Mouse (Mus musculus) limb, embryonic 14.5 days (tissue): ENCODE measurements at regions not wholly inside any gene's neighbourhood (a gene's known extent, or its start where the extent isn't known, plus 50 kb on each side); places are given as distances from the start of the nearest gene placed in this dataset.

Experiments
- ATAC-seq: fragments of 200-750 bp; cut with Nextera tagmentation; 2 replicates; pipeline ENCODE4 v1.8.0; 2017; ENCODE audit warnings: low read depth, moderate number of reproducible peaks, moderate TSS enrichment; ENCODE audit not compliant: low FRiP score
- DNase-seq: peaks from one replicate; pipeline ENCODE4 v3.0.0-alpha.2; 2015; ENCODE audit warnings: low spot score
- H3K27ac ChIP-seq: fragments of 300-500 bp; sonication (generic); replicated peaks from 2 replicates; pipeline ENCODE4 v1.5.1; 2014; ENCODE audit warnings: low read depth, mild to moderate bottlenecking, low read length, moderate library complexity, mixed read lengths
- H3K27me3 ChIP-seq: fragments of 300-500 bp; sonication (generic); 2 replicates; pipeline ENCODE4 v1.6.1; 2014; ENCODE audit warnings: low read length, mixed read lengths; ENCODE audit not compliant: control insufficient read depth, insufficient read depth
- H3K36me3 ChIP-seq: fragments of 300-500 bp; sonication (generic); 2 replicates; pipeline ENCODE4 v1.6.1; 2014; ENCODE audit warnings: mild to moderate bottlenecking, low read length, moderate library complexity, mixed read lengths; ENCODE audit not compliant: control insufficient read depth, insufficient read depth
- H3K4me1 ChIP-seq: fragments of 300-500 bp; sonication (generic); 2 replicates; pipeline ENCODE4 v1.6.1; 2014; ENCODE audit warnings: antibody characterized with exemption, low read length, mixed read lengths; ENCODE audit not compliant: control insufficient read depth, insufficient read depth
- H3K4me2 ChIP-seq: fragments of 300-500 bp; sonication (generic); replicated peaks from 2 replicates; pipeline ENCODE4 v1.6.1; 2014; ENCODE audit warnings: low read depth, mild to moderate bottlenecking, low read length, moderate library complexity; ENCODE audit not compliant: severe bottlenecking
- H3K4me3 ChIP-seq: fragments of 300-500 bp; sonication (generic); replicated peaks from 2 replicates; pipeline ENCODE4 v1.5.1; 2014; ENCODE audit warnings: low read length
- H3K9ac ChIP-seq: fragments of 300-500 bp; sonication (generic); 2 replicates; pipeline ENCODE4 v1.6.1; 2014; ENCODE audit warnings: mild to moderate bottlenecking, low read depth, low read length, moderate library complexity; ENCODE audit not compliant: severe bottlenecking
- H3K9me3 ChIP-seq: fragments of 300-500 bp; sonication (generic); 2 replicates; pipeline ENCODE4 v1.6.1; 2016; ENCODE audit warnings: low read length; ENCODE audit not compliant: control insufficient read depth
- POLR2A ChIP-seq: fragments of 200-500 bp; IDR thresholded peaks from 2 replicates; pipeline ENCODE4 v1.8.0; 2012; ENCODE audit warnings: inconsistent platforms, mild to moderate bottlenecking, moderate library complexity, borderline replicate concordance; ENCODE audit not compliant: insufficient read depth, insufficient read length; ENCODE audit errors: extremely low read depth
- WGBS: fragments of 180-500 bp; shearing (Covaris S2); extraction: QIAGEN DNeasy Blood & Tissue Kit; methylation state at CpG from one replicate; pipeline ENCODE4 v1.1.7; 2014; 5-methylcytosine and 5-hydroxymethylcytosine counted together

GRCm38 (mm10) chr3:48911758-48912157 lies 845.4 kb downstream of the Pcdh18 start:
- no peak overlapping the region for H3K27ac ChIP-seq
- 60% methylated on average over 2 of the region's 2 CpGs for WGBS
- no peak for ATAC-seq

GRCm38 (mm10) chr3:48890403-48890802 lies 866.7 kb downstream of the Pcdh18 start:
- H3K4me3 ChIP-seq: no peak overlapping the region
- WGBS: 92% methylated on average over 3 of the region's 3 CpGs
- H3K27ac ChIP-seq: no peak overlapping the region
- H3K9me3 ChIP-seq: no peaks in the 10 kb centered on the region
- H3K9ac ChIP-seq: no peak overlapping the region
- no peaks in the 10 kb centered on the region for H3K27me3 ChIP-seq
- TF ChIP-seq POLR2A: no peak
- no peaks in the 10 kb centered on the region for H3K4me1 ChIP-seq
- no peaks in the 10 kb centered on the region for H3K36me3 ChIP-seq
- no peak overlapping the region for H3K4me2 ChIP-seq
- ATAC-seq: no peak
- no peak for DNase-seq

More at GRCm38 (mm10) chr3:48911758-48912157, 845.4 kb downstream of the Pcdh18 start:
- Histone ChIP-seq H3K4me3 (no peak overlapping the region), H3K4me1 (no peaks in the 10 kb centered on the region), H3K27me3 (no peaks in the 10 kb centered on the region), H3K36me3 (no peaks in the 10 kb centered on the region), H3K9me3 (no peaks in the 10 kb centered on the region), H3K4me2 (no peak overlapping the region), H3K9ac (no peak overlapping the region)
- TF ChIP-seq POLR2A: no peak
- DNase-seq: no peak

- H3K4me3 ChIP-seq: no peak overlapping the region
- WGBS: 40% methylated on average over 4 of the region's 4 CpGs
- no peak overlapping the region for H3K4me2 ChIP-seq
- no peaks in the 10 kb centered on the region for H3K9me3 ChIP-seq
- no peak for ATAC-seq
- no peaks in the 10 kb centered on the region for H3K27me3 ChIP-seq
- no peak for TF ChIP-seq POLR2A
- H3K36me3 ChIP-seq: no peaks in the 10 kb centered on the region
- no peak for DNase-seq
- H3K9ac ChIP-seq: no peak overlapping the region
- H3K4me1 ChIP-seq: no peaks in the 10 kb centered on the region
- no peak overlapping the region for H3K27ac ChIP-seq
Measured at GRCm38 (mm10) chr3:48887885-48888284, 869.2 kb downstream of the Pcdh18 start.

GRCm38 (mm10) chr3:48869527-48869926 lies 887.6 kb downstream of the Pcdh18 start:
- H3K9ac ChIP-seq: no peak overlapping the region
- no peaks in the 10 kb centered on the region for H3K27me3 ChIP-seq
- H3K4me3 ChIP-seq: no peak overlapping the region
- WGBS: 65% methylated on average over 2 of the region's 2 CpGs
- DNase-seq (no peak), ATAC-seq (no peak)
- H3K27ac ChIP-seq: no peak overlapping the region
- TF ChIP-seq POLR2A: no peak
- H3K9me3 ChIP-seq: no peaks in the 10 kb centered on the region
- no peaks in the 10 kb centered on the region for H3K36me3 ChIP-seq
- no peak overlapping the region for H3K4me2 ChIP-seq
- no peaks in the 10 kb centered on the region for H3K4me1 ChIP-seq

- Histone ChIP-seq H3K4me1 (no peaks in the 10 kb centered on the region), H3K9ac (no peak overlapping the region), H3K36me3 (no peaks in the 10 kb centered on the region), H3K27ac (no peak overlapping the region), H3K27me3 (no peaks in the 10 kb centered on the region), H3K9me3 (no peaks in the 10 kb centered on the region), H3K4me2 (peak overlapping the region; percentile 34; the same call in 1 of the 2 replicates), H3K4me3 (no peak overlapping the region)
- WGBS: 16% methylated on average over 6 of the region's 6 CpGs
- ATAC-seq: peak; percentile 67
- DNase-seq: peak; percentile 94
- no peak for TF ChIP-seq POLR2A
Measured at GRCm38 (mm10) chr3:48846049-48846653, 911.0 kb downstream of the Pcdh18 start.
